Mouse (Mus musculus) liver, postnatal 0 days (tissue): ENCODE data around the gene Sel1l3.

Experiments used
- CTCF ChIP-seq: sonication (generic); IDR thresholded peaks from 2 replicates; pipeline ENCODE4 v1.5.1; 2016; ENCODE audit warnings: antibody characterized with exemption, low read depth
- EP300 ChIP-seq: IDR thresholded peaks from 2 replicates; pipeline ENCODE4 v1.6.1; 2016; ENCODE audit warnings: antibody characterized with exemption, low read depth, mild to moderate bottlenecking

DNA sequence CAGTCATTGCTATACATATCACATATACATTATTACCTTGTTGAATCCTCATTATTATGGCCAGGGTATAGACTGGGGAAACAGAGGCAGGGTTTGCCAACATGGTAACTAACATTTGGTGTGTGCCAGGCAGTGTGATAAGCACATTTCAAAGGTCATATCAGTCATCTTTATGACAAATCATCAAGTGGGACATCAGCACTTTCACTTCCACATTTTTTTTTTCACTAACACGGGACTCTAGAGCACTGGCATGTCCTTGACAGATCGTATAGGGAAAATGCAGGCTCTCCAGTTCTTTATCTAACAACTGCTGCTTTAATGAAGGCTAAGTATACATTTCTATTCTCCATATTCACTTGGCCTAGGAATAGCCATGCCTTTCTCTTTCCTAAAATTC, 25.1 kb downstream of the Sel1l3 start:
- TF ChIP-seq CTCF (no peak), EP300 (no peak)
